Mouse (Mus musculus): ENCODE measurements around the gene Trrap.

The Trrap gene

DNA sequence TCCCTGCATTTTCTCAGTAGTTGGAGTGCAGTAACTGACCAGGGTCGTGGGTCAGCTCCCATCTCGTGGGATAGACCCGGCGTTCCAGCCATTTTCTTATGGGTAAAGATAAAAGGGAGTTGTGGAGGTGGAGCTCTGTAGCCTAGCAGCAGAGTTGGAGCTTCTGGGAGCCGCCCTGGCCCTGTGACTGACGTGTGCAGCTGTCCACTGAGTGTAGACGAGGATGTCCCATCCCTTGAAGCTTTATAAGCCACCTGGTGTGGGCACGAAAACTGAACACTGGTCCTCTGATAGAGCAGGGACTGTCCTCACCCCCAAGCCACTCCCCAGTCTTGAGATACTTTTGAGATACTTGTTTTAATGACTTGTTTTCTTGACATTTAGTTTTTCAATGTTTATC is 13.1 kb downstream of the Trrap start:
- no peak for DNase-seq (ENCODE audit: low spot score)

DNA sequence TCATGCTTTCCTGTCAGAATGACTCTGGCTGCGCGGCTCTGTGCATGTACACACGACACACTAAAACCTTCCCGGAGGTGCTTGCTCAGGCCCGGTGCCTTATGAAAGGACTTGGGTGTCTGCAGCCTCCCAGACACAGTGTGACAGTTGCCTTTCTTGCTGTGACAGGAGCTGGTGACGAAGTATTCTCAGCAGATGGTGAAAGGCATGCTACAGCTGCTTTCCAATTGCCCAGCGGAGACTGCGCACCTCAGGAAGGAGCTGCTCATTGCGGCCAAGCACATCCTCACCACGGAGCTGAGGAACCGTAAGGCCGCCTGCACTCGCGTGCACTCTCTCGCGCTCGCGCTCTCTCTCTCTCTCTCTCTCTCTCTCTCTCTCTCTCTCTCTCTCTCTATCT is 18.9 kb downstream of the Trrap start:
- no peak for DNase-seq (ENCODE audit: low spot score)

DNA sequence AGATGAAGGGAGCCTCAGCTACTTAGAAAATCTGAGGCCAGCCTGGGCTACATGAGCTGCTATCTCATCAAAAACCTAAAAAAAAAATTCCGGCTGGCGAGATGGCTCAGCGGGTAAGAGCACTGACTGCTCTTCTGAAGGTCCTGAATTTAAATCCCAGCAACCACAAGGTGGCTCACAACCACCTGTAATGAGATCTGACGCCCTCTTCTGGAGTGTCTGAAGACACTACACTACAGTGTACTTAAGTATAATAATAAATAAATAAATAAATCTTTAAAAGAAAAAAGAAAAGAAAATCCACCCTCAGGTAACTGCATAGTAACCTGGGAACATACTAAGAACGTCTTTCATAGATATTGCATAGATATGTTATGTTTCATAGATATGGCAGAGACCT is 25.8 kb downstream of the Trrap start:
- no peak for DNase-seq (ENCODE audit: low spot score)

- peak; percentile 20 for DNase-seq (ENCODE audit: low spot score)
Measured at GRCm38 (mm10) chr5:144794687-144795086, 27.2 kb downstream of the Trrap start.

DNA sequence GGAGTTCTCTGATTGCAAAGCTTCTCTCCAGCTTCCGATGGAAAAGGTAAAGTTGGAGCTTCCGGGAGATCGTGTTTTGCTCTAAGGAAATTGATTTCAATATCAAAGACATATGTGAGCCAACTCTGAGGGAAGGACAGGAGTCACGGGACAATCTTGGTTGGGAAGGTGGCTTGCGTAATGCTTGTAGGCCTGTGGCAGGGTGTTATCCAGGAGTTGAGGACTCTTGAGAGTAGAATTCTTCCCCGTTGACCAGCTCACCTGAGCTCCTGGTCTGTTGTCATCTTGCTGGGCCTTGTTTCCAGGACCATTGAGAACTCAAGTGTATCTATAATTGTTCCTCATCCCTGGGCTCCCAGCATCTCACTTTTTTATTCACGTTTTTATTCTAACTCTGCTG is 29.6 kb downstream of the Trrap start:
- no peak for DNase-seq (ENCODE audit: low spot score)

GRCm38 (mm10) chr5:144803066-144803465 is 35.5 kb downstream of the Trrap start:
- DNase-seq (ENCODE audit: low spot score), result no peak

GRCm38 (mm10) chr5:144804181-144804580 is 36.6 kb downstream of the Trrap start:
- no peak for DNase-seq (ENCODE audit: low spot score)

DNA sequence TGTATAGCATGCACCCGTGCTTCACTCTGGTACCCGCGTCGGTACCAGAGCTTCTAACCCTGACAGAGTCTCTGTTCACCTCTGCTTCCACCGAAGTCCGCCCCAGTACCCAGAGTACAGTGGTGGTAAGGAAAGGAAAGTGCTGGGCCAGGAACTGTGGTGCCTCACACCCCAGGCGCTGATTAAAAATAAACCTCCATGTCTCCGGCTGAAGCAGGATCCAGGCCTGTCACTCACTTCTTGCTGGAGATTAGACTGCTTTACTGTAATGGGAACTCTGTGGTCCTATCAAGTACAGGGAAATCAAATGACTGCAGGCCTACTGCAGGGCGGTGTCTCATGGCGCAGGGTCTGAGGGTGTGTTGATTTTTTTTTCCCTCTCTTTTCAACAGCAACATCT is 39.4 kb downstream of the Trrap start:
- no peak for DNase-seq (ENCODE audit: low spot score)

- no peak for DNase-seq (ENCODE audit: low spot score)
Measured at GRCm38 (mm10) chr5:144828365-144829102, 61.0 kb downstream of the Trrap start.

GRCm38 (mm10) chr5:144829631-144830030 is 62.1 kb downstream of the Trrap start:
- no peak for DNase-seq (ENCODE audit: low spot score)

GRCm38 (mm10) chr5:144831840-144832469 is 64.4 kb downstream of the Trrap start:
- no peak for DNase-seq (ENCODE audit: low spot score)

DNA sequence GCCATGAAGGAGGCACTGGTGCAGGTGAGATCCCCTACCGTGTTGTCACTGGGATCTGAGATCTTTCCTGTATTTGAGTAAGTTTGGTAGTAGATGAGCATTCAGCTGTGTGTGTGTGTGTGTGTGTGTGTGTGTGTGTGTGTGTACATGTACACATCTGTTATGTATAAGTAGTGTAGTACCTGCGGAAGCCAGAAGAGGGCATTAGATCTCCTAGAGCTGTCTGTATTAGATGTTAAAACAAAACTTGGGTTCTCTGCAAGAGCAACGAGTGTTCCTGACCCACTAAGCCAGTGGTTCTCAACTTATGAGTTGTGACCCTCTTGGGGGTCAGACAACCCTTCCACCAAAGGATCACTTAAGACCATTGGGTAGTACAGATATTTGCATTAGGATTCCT is 68.6 kb downstream of the Trrap start:
- peak; percentile 20 for DNase-seq (ENCODE audit: low spot score)

- no peak for DNase-seq (ENCODE audit: low spot score)
Measured at GRCm38 (mm10) chr5:144845352-144845751, 77.8 kb downstream of the Trrap start.

- no peak for DNase-seq (ENCODE audit: low spot score)
Measured at GRCm38 (mm10) chr5:144848735-144849134, 81.2 kb downstream of the Trrap start.

DNA sequence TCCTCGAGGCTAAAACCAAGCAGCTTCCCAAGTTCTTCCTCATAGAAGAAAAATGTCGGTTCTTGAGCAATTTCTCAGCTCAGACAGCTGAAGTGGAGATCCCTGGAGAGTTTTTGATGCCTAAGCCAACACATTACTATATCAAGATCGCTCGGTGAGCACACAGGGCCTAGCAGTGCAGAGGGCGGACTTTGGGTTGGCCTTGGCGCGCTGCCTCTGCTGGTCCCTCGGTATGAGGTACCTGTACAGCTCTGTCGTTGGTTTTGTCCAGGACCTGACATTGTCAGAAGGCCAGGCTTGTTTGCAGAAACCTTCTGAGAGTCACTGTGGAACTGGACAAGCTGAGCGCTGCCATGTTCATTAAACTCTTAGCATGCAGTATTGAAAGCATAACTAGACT is 82.4 kb downstream of the Trrap start:
- DNase-seq (ENCODE audit: low spot score), result peak; percentile 22

- no peak for DNase-seq (ENCODE audit: low spot score)
Measured at GRCm38 (mm10) chr5:144851820-144852219, 84.3 kb downstream of the Trrap start.

GRCm38 (mm10) chr5:144853931-144854330 is 86.4 kb downstream of the Trrap start:
- no peak for DNase-seq (ENCODE audit: low spot score)

DNA sequence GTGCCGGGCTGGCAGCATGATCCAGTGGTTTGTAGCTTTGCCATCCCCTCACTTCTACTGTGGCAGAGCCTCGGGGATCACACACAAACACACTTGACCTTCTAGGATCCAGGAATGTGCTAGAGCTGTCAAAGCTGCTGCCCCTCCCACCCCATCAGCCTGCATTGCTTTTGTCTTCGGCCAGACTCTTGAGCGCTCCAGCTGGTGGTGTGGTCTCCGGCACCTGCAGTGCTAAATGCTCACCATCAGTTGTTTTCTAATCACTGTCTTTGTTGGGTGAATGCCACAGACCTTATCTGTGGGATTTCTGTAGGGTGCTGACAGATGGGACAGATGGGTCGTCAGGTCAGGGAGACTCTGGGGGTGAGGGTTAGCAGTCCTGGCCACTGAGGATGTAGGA is 88.4 kb downstream of the Trrap start:
- DNase-seq (ENCODE audit: low spot score), result no peak

DNA sequence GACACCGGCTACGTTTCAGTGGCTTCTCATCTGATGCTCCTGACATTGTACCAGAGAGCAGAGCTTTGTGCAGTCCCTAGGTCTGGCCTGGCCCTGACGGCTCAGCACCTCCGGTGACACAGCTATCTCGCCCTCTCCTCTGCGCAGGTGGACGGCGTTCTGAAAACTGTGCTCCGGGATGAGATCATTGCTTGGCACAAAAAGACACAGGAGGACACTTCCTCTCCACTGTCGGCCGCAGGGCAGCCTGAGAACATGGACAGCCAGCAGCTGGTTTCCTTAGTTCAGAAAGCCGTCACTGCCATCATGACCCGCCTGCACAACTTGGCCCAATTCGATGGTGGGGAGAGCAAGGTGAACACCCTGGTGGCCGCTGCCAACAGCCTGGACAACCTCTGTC is 91.0 kb downstream of the Trrap start:
- DNase-seq (ENCODE audit: low spot score), result no peak

DNA sequence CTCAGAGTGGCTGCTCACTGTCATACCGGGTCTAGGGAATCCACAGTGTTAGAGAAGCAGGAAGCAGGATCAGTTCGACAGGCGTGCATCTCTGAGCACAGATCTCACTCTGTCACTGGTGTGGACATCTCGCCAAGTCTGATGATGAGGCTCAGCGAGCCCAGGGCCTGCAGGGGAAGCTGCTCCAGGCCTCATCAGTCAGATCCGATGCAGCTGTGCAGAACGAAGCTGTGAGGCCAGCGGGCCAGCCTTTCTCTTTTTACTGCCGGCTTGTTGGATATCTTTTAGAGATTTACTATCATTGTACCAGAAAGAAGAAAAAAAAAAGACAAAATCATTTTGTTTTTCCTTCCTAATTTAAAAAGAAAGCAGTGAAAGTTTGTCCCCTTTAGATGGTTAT is 91.8 kb downstream of the Trrap start:
- no peak for DNase-seq (ENCODE audit: low spot score)

DNA sequence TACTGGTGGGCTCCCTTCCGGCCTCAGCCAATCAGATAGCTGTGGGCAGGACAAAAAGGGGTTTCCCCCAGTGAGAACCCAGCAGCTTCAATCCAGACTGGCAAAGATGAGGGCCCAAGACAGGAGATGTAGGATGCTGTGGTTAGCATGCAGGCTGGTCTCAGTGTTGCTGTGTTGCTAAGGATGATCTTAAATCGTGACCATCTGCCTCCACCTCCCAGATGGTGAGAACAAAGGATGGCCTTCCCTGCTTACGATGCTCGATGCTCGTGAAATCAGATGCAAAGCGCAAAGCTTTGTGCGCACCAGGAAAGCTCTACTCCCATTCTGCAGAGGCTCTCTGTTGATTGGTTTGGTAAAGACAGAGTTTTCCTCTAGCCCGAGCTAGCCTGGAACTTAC is 93.4 kb downstream of the Trrap start:
- DNase-seq (ENCODE audit: low spot score), result no peak

GRCm38 (mm10) chr5:144866923-144867322 is 99.4 kb downstream of the Trrap start:
- peak; percentile 30 for DNase-seq (ENCODE audit: low spot score)

DNA sequence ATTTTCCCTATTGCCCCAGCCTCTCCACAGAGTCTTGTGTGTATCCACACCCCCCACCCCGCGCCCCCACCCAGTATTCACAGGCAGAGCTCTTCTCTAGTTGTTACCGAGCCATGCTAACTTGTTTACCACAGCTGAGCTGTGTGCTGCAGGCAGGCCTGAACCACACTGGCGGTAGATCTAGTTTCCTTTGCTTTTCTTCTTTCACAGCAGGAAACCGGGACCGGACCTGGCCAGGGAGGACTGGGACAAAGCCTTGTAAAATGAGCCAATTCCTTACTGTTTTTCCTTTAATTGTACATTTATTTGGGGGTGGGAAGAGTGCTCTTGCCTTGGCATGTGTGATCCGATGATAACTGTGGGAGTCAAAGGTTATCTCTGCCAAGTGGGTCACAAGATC is 101.9 kb downstream of the Trrap start:
- no peak for DNase-seq (ENCODE audit: low spot score)

DNA sequence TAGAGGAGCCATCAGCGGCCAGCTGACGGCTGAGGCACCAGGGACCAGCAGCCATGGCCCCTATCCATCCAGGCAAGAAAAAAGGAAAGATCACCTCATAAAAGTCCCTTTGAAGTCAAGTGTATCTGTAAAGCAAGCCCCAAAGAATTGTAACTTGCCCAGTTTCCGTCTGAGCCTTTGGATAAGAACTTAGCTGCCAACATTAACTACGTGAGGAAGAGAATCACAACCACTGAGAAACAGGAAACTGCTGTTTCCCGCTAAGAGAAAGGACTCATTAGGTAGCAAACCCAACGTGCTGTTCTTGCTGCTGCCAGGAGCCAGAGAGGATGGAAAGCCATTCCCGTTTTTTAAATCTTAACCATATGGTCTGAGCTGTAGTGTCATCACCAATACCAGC is 103.2 kb downstream of the Trrap start:
- DNase-seq (ENCODE audit: low spot score), result no peak

All from adipocyte (in vitro differentiated cells).